Mouse (Mus musculus) CH12.LX (cell line): ENCODE measurements around the gene AU022252.

ENCODE experiments used
- CTCF ChIP-seq, 2 experiments: IDR thresholded peaks in 1 of 2; conservative IDR thresholded peaks in 1 of 2; 2 replicates each; pipeline ENCODE4 v1.5.1; 2011 to 2012; ENCODE audit warnings: low read depth in 2 of 2, low read length in 2 of 2, improper control_type of control experiment in 1 of 2, inconsistent platforms in 1 of 2, mild to moderate bottlenecking in 1 of 2, moderate library complexity in 1 of 2
- E2F4 ChIP-seq: IDR thresholded peaks from 2 replicates; pipeline ENCODE4 v1.6.1; 2011; ENCODE audit warnings: low read depth, low read length, improper control_type of control experiment; ENCODE audit not compliant: insufficient replicate concordance
- EP300 ChIP-seq: IDR thresholded peaks from 2 replicates; pipeline ENCODE4 v1.6.1; 2011; ENCODE audit warnings: low read length, improper control_type of control experiment
- HCFC1 ChIP-seq: IDR thresholded peaks from 2 replicates; pipeline ENCODE4 v1.6.1; 2012; ENCODE audit warnings: low read depth, mild to moderate bottlenecking, inconsistent platforms, low read length, improper control_type of control experiment
- KAT2A ChIP-seq: IDR thresholded peaks from 2 replicates; pipeline ENCODE4 v1.6.1; 2012; ENCODE audit warnings: low read length, improper control_type of control experiment, inconsistent platforms; ENCODE audit not compliant: insufficient replicate concordance
- NELFE ChIP-seq: IDR thresholded peaks from 2 replicates; pipeline ENCODE4 v1.6.1; 2011; ENCODE audit warnings: low read depth, low read length, improper control_type of control experiment
- PAX5 ChIP-seq: IDR thresholded peaks from 2 replicates; pipeline ENCODE4 v1.6.1; 2012; ENCODE audit warnings: low read length, inconsistent platforms, mixed read lengths
- POLR2A ChIP-seq: IDR thresholded peaks from 2 replicates; pipeline ENCODE4 v1.6.1; 2011; ENCODE audit warnings: low read depth, mild to moderate bottlenecking, improper control_type of control experiment, low read length
- RAD21 ChIP-seq: IDR thresholded peaks from 2 replicates; pipeline ENCODE4 v1.6.1; 2011; ENCODE audit warnings: low read depth, mild to moderate bottlenecking, low read length, improper control_type of control experiment, moderate library complexity
- TBP ChIP-seq: conservative IDR thresholded peaks from 2 replicates; pipeline ENCODE4 v1.6.1; 2011; ENCODE audit warnings: low read depth, low read length, improper control_type of control experiment
- UBTF ChIP-seq: IDR thresholded peaks from 2 replicates; pipeline ENCODE4 v1.6.1; 2012; ENCODE audit warnings: low read depth, mild to moderate bottlenecking, inconsistent platforms, low read length, improper control_type of control experiment, moderate library complexity
- USF1 ChIP-seq: IDR thresholded peaks from 2 replicates; pipeline ENCODE4 v1.6.1; 2014; ENCODE audit warnings: low read depth, mild to moderate bottlenecking, inconsistent platforms, low read length, improper control_type of control experiment
- USF2 ChIP-seq: conservative IDR thresholded peaks from 2 replicates; pipeline ENCODE4 v1.6.1; 2011; ENCODE audit warnings: low read depth, low read length, improper control_type of control experiment
- ZNF384 ChIP-seq: IDR thresholded peaks from 2 replicates; pipeline ENCODE4 v1.6.1; 2012; ENCODE audit warnings: low read depth, low read length, improper control_type of control experiment, inconsistent platforms

DNA sequence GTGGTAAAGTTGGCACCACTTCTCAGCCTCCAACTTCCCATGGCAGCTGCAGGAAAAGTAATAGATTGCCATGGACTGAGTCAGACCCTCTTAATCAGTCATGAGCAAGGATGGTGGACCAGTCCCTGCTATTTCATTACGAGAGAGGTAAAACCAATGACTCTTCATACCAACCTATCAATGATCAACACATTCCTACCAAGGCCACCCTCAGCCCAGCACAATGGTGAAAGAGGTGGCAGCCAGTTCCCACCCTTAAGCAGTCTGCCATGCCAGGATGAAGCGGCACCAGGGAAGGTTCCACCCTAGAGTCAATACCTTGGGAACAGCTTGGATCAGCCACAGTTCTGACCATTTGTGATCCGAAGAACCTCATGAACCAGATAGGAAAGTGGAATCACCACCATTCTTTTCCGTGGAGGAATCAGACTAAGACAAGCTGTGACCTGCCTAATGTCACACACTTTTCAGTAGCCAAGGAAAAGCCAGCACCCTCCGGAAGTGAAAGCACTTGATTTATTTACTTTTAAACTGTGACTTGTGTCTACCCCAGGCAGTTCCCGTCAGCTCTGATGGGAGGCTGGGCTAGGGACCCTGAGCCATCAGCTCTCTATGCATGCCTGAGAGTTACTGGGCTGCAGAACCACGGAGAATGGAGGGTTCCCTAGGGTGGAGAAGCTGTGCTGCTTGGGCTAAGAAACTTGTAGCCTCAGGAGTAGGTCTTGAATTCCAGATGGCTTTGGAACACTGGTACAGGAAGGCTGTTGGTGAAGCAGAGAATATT lies 19.7 kb upstream of the AU022252 start:
- TF ChIP-seq HCFC1 (no peak), POLR2A (no peak), TBP (no peak), EP300 (no peak), RAD21 (no peak), CTCF (conservative IDR thresholded peaks at IDR 0.05 in 1 of 2, IDR thresholded peaks at IDR 0.05 in 1 of 2; ENCODE audit: low read depth in 2 of 2, low read length in 2 of 2) (no peak), ZNF384 (no peak), NELFE (no peak), USF2 (no peak), KAT2A (no peak), USF1 (no peak), PAX5 (no peak), UBTF (no peak), E2F4 (no peak)
